Mouse (Mus musculus): ENCODE data around the gene Tenm2.

- TF ChIP-seq CTCF (IDR thresholded peaks at IDR 0.05) = no peak
- TF ChIP-seq POLR2A (IDR thresholded peaks at IDR 0.05; ENCODE audit: insufficient read depth, low read depth, low read length) = no peak
Measured at GRCm38 (mm10) chr11:37128893-37129292, 106.9 kb downstream of the Tenm2 start.
